Mouse (Mus musculus): ENCODE measurements around the gene Bbof1. TPM values are rescaled to one million over a fixed set of nuclear protein-coding genes. Genes with fewer than 3 reads are reported as not detected.

Bbof1 gene
- polyA plus RNA-seq, 1 experiment from 2014 or later, result 5.2 TPM

- H3K9me3 ChIP-seq (ENCODE audit: control insufficient read depth, low read length), result no peaks in the 10 kb centered on the region
- no peaks in the 10 kb centered on the region for H3K36me3 ChIP-seq (ENCODE audit: control insufficient read depth, insufficient read depth, low read length)
- H3K9ac ChIP-seq (replicated peaks; ENCODE audit: low read depth, low read length), result no peak overlapping the region
- no peak for ATAC-seq (ENCODE audit: low read depth)
- no peak overlapping the region for H3K4me2 ChIP-seq (ENCODE audit: low read depth, low read length)
- 96% methylated on average over 7 of the region's 7 CpGs for WGBS
- no peaks in the 10 kb centered on the region for H3K4me1 ChIP-seq (ENCODE audit: control insufficient read depth, insufficient read depth, low read length)
- H3K27ac ChIP-seq (ENCODE audit: low read depth, low read length), result no peak overlapping the region
- no peak overlapping the region for H3K4me3 ChIP-seq (ENCODE audit: low read depth, low read length)
- no peaks in the 10 kb centered on the region for H3K27me3 ChIP-seq (ENCODE audit: control insufficient read depth, insufficient read depth, low read length)
These were observed 70.1 kb downstream of the Bbof1 start for GRCm38 (mm10) chr12:84478937-84479336.

DNA sequence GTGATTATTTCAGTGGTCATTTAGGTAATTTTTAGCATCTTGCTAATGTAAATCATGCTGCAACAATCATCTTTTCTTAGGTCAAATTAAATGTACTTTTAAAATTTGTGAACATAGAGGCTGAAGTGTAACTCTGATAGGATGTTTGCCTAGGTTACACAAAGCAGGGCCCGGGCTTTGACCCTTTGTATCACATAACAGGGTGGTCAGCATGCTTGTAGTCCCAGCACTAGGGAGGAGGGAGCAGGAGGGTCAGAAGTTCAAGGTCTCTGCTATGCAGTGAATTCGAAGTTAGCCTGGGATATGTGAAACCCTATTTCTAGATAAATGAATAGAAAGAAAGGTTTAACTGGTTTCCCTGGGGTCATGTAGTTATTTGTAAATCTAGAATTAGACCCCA, 72.4 kb downstream of the Bbof1 start:
- Histone ChIP-seq H3K27me3 (ENCODE audit: control insufficient read depth, insufficient read depth, low read length) (no peaks in the 10 kb centered on the region), H3K36me3 (ENCODE audit: control insufficient read depth, insufficient read depth, low read length) (no peaks in the 10 kb centered on the region), H3K4me1 (ENCODE audit: control insufficient read depth, insufficient read depth, low read length) (no peaks in the 10 kb centered on the region), H3K9ac (replicated peaks; ENCODE audit: low read depth, low read length) (no peak overlapping the region), H3K4me2 (ENCODE audit: low read depth, low read length) (no peak overlapping the region), H3K9me3 (ENCODE audit: control insufficient read depth, low read length) (no peaks in the 10 kb centered on the region), H3K4me3 (ENCODE audit: low read depth, low read length) (no peak overlapping the region), H3K27ac (ENCODE audit: low read depth, low read length) (no peak overlapping the region)
- WGBS, result 80% methylated on average over 2 of the region's 2 CpGs
- no peak for ATAC-seq (ENCODE audit: low read depth)

DNA sequence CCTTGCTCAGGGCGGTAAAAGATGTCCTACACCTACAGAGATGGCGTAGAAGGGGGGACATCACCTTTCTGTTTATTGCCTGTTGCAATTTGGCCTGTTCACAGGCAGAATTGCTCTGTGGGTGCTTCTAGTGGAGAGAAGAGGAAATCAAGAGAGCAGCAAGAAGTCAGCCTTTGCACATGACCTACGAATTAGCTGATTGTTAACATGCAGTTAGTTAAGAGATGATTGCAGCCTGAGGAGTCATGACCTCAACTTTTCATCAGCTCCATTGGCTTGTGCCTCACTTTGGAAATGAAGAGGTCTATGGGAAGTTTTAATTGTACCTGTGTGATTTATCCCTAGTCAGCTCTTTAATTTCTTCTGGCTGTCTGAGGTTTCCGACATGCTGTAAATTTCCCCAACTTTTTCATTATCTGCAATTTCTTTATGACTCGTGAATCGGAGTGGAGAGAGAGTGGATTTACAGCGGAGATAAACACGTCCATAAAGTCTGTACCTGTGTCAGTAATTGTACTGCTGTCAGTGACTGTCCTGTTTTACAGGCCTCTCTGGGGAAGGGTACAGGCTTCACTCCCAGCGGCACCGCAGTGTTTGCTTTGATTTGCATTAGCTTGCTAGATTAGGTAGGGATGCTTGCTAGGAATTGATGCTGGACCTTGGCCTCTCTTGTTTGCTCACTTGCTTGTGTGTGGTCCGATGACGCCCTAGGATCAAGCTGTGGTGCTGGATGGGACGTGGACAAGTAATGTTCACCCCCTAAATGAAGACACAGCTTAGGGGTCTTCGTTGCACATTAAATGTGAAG, 74.1 kb downstream of the Bbof1 start:
- 74% methylated on average over 14 of the region's 14 CpGs for WGBS
- Histone ChIP-seq H3K4me1 (ENCODE audit: control insufficient read depth, insufficient read depth, low read length) (peaks cover 6% of the 10 kb centered on the region), H3K4me3 (ENCODE audit: low read depth, low read length) (no peak overlapping the region), H3K27me3 (ENCODE audit: control insufficient read depth, insufficient read depth, low read length) (no peaks in the 10 kb centered on the region), H3K36me3 (ENCODE audit: control insufficient read depth, insufficient read depth, low read length) (no peaks in the 10 kb centered on the region), H3K9ac (replicated peaks; ENCODE audit: low read depth, low read length) (no peak overlapping the region), H3K9me3 (ENCODE audit: control insufficient read depth, low read length) (no peaks in the 10 kb centered on the region), H3K4me2 (ENCODE audit: low read depth, low read length) (no peak overlapping the region), H3K27ac (ENCODE audit: low read depth, low read length) (no peak overlapping the region)
- no peak for ATAC-seq (ENCODE audit: low read depth)

GRCm38 (mm10) chr12:84487324-84488056, 78.6 kb downstream of the Bbof1 start:
- Histone ChIP-seq H3K27ac (ENCODE audit: low read depth, low read length) (no peak overlapping the region), H3K4me2 (ENCODE audit: low read depth, low read length) (peak overlapping the region; percentile 7; the same call in 1 of the 2 replicates), H3K4me1 (ENCODE audit: control insufficient read depth, insufficient read depth, low read length) (peaks cover 6% of the 10 kb centered on the region), H3K36me3 (ENCODE audit: control insufficient read depth, insufficient read depth, low read length) (no peaks in the 10 kb centered on the region), H3K4me3 (ENCODE audit: low read depth, low read length) (no peak overlapping the region), H3K9ac (replicated peaks; ENCODE audit: low read depth, low read length) (no peak overlapping the region), H3K9me3 (ENCODE audit: control insufficient read depth, low read length) (no peaks in the 10 kb centered on the region), H3K27me3 (ENCODE audit: control insufficient read depth, insufficient read depth, low read length) (peaks cover 4% of the 10 kb centered on the region; the same call in 1 of the 2 replicates)
- whole genome bisulfite sequencing, result 8% methylated on average over 8 of the region's 8 CpGs
- peak; percentile 88 for ATAC-seq (ENCODE audit: low read depth)

Other genes with a start within 250 kb of the Bbof1 start
- gene Elmsan1, start 190.2 kb upstream of the Bbof1 start, polyA plus RNA-seq (2014; fragmentation: Nextera tagmentation; extraction: Ambion mirVana), result 4.2 and 4.5 TPM in 2 replicates
- 14.1 and 16.8 TPM in 2 replicates for gene Ptgr2, start 123.8 kb upstream of the Bbof1 start, polyA plus RNA-seq (2014; fragmentation: Nextera tagmentation; extraction: Ambion mirVana)
- gene Zfp410, start 92.2 kb upstream of the Bbof1 start, polyA plus RNA-seq (2014; fragmentation: Nextera tagmentation; extraction: Ambion mirVana), result 68.0 and 76.9 TPM in 2 replicates
- 48.4 and 50.9 TPM in 2 replicates for gene Coq6, start 47.4 kb upstream of the Bbof1 start, polyA plus RNA-seq (2014; fragmentation: Nextera tagmentation; extraction: Ambion mirVana)
- 16.2 and 19.9 TPM in 2 replicates for gene Fam161b, start 47.2 kb upstream of the Bbof1 start, polyA plus RNA-seq (2014; fragmentation: Nextera tagmentation; extraction: Ambion mirVana)
- 13.0 and 14.2 TPM in 2 replicates for gene Entpd5, start within 50 bp of the Bbof1 start, polyA plus RNA-seq (2014; fragmentation: Nextera tagmentation; extraction: Ambion mirVana)
- 22.7 and 25.4 TPM in 2 replicates for gene Rnf113a2, start 8.1 kb downstream of the Bbof1 start, polyA plus RNA-seq (2014; fragmentation: Nextera tagmentation; extraction: Ambion mirVana)
- 41.7 and 45.1 TPM in 2 replicates for gene Aldh6a1, start 41.9 kb downstream of the Bbof1 start, polyA plus RNA-seq (2014; fragmentation: Nextera tagmentation; extraction: Ambion mirVana)
- 30.8 and 35.0 TPM in 2 replicates for gene Lin52, start 42.4 kb downstream of the Bbof1 start, polyA plus RNA-seq (2014; fragmentation: Nextera tagmentation; extraction: Ambion mirVana)
- 7.2 and 8.0 TPM in 2 replicates for gene Vsx2, start 160.7 kb downstream of the Bbof1 start, polyA plus RNA-seq (2014; fragmentation: Nextera tagmentation; extraction: Ambion mirVana)
- 11.2 and 13.1 TPM in 2 replicates for gene Abcd4, start 208.3 kb downstream of the Bbof1 start, polyA plus RNA-seq (2014; fragmentation: Nextera tagmentation; extraction: Ambion mirVana)
- not detected in 2 replicates for gene Vrtn, start 231.9 kb downstream of the Bbof1 start, polyA plus RNA-seq (2014; fragmentation: Nextera tagmentation; extraction: Ambion mirVana)